Comparison of ENCODE assay signal across 15 mouse cellular contexts in genomic region chr19:28327536-28327935, GRCm38 (mm10).
"Had no signal": no experiment of that assay in that cellular context is flagged by ENCODE, and none has a peak within 500 bp of the region (broad histone marks: within the 10 kb centered on the region; RNA-seq: fewer than 3 reads in every experiment).

No protein-coding gene starts in this region.

- H3K4me1 ChIP-seq: neural tube, embryonic 15.5 days; stomach, embryonic 15.5 days had no signal

- DNase-seq: retina, postnatal 1 day; right cerebral cortex, adult 18-20 months; right cerebral cortex, postnatal 14 days; right cerebral cortex, postnatal 25 days; right cerebral cortex, postnatal 4 days; spleen, adult 18-20 months; thymus, adult 18-20 months; thymus, adult 2 months; thymus, postnatal 14 days; thymus, postnatal 25 days; thymus, postnatal 36 days; thymus, postnatal 4 days had no signal

- H3K4me3 ChIP-seq: neural tube, embryonic 15.5 days; stomach, embryonic 15.5 days had no signal

- H3K9ac ChIP-seq: neural tube, embryonic 15.5 days; stomach, embryonic 15.5 days had no signal

- H3K27ac ChIP-seq: neural tube, embryonic 15.5 days; stomach, embryonic 15.5 days; stomach, postnatal 0 days had no signal

- H3K36me3 ChIP-seq: neural tube, embryonic 15.5 days; stomach, embryonic 15.5 days had no signal

- H3K4me2 ChIP-seq: neural tube, embryonic 15.5 days; stomach, embryonic 15.5 days had no signal

- H3K27me3 ChIP-seq: neural tube, embryonic 15.5 days; stomach, embryonic 15.5 days had no signal

- H3K9me3 ChIP-seq: neural tube, embryonic 15.5 days; stomach, embryonic 15.5 days had no signal
